Mouse (Mus musculus) cerebellum, postnatal 4 days (tissue): ENCODE measurements at regions not wholly inside any gene's neighbourhood (a gene's known extent, or its start where the extent isn't known, plus 50 kb on each side); places are given as distances from the start of the nearest gene placed in this dataset.

Source experiments
- DNase-seq, 2 experiments: peaks; one replicate each; pipeline ENCODE4 v3.0.0; 2022; ENCODE audit warnings: low spot score in 2 of 2, mixed read lengths in 1 of 2

DNA sequence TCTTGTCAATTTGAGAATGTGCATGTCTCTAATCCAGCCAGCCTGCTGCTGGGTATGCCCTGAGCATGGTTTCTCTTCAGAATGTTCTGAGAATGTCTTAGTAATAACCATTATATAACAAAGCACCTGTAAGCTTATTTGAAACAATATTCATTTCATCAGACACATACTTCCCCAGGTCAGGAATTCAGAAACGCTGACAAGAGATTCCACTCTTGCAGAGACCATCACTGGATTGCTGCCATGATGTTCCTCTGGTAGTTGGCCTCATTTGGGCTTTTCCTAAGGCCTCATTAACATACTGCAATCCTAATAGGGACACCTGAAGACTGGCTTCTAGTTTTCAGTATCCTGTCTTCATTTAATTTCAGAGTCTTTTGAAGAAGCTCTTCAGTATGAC is 642.5 kb upstream of the Adamts5 start:
- no peak for DNase-seq

DNA sequence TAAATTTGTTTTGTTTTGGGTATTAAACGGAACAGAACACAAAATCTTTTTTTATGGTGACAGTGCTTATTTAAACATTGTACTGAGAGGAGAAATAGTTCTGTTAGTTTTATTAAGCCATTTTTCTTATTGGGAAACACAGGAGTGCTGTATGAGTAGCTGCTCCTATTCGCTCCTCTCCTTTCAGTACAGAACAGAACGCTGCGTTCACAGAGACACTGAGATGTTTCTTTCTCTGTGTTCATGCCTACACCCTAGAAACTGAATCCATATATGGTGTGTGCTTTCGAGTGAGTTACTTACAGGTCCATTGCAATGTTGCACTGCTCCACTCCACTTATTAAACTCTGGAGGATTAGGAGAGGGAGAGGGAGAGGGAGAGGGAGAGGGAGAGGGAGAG is 634.9 kb upstream of the Adamts5 start:
- DNase-seq: no peak

DNA sequence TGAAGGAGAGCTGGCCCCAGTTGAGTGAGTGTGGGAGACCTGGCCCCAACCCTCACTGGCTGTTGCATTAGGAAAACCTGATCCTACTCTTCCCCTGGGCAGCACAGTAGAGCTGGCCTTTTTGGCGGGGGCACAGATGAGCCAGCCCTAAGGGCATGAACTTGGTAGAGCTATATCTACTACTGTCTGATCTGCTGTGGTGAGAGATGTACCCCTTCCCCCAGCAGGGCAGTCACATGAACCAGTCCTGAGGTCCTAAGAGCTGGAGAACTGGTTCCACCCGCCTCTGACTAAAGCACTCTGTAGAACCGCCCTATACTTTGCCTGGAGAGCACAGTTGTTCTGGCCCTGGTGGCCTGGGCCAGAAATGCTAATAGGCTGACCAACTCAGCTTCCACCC is 622.5 kb upstream of the Adamts5 start:
- DNase-seq: no peak

DNA sequence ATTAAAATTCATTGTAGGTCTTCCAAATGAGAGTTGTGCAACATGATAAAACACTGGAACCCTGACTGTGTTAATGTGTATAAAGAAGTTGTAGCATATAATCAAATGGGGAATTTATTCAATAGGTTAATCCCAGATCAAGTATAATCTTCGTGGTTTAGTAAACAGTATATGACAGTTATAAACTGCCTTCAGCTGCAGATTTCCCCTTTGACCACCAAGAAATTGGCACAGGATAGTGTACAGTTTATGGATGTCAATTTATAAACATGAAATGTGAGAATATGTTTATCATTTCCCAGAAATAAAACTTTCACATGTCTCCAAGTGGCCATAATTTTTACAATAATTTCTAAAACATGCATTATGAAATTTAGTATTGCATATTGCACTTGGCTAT is 615.3 kb upstream of the Adamts5 start:
- DNase-seq: no peak

DNA sequence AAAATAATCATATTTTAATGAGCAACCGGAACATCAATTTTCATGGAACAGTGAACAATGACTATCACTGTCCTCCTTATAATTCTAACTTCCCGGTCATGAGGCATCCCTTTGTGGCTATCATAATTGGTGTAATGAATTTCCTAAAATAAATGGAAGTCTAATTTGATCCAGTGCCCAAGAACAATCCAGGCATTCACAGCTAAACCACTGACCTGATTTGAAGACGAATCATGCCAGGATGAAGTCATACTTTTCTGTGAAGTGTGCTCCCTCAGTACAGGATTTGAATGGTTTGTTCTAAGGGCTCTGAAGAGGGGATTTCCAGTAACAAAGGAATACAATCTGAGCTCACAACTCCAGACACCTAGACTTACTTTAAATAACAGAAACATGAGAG is 614.5 kb upstream of the Adamts5 start:
- no peak for DNase-seq

DNA sequence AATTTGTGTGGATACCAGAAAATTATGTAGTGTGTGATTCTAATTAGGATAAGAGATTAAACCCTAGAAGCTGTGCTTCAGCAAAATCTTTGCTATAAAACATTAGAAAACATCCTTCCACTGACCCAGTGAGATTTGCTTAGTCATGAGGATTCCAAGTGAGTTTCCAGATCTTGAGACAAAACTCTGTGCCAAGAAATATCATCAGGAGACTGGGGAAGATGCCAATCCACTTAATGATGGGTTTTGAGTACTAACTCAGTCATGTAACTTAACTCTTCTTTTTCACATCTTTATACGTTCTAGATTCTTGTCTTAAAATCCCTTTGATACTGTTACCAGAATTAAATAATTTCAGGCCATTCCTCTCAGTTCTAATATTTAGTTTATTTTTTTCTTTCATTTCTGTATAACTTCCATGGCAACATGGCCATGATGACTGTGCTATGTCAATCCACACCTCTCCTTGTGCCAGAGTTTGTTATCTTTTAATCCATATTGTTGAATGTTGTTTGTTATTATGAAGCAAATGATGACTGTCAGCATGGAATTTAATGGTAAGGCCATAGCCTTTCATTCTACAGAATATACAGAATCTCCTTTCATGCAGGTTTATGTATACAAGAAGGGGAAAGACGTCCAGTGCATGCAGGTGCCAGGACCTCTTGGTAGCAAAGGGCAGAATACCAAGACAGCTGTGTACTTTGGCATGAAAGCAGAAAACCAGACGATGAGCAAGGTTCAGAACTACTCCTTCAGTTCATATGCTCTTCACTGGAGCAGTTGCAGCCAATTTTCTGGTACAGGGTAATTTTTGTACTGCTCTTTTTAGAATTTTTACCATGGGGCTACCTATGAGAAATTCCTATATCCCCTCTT is 599.7 kb upstream of the Adamts5 start:
- no peak for DNase-seq

DNA sequence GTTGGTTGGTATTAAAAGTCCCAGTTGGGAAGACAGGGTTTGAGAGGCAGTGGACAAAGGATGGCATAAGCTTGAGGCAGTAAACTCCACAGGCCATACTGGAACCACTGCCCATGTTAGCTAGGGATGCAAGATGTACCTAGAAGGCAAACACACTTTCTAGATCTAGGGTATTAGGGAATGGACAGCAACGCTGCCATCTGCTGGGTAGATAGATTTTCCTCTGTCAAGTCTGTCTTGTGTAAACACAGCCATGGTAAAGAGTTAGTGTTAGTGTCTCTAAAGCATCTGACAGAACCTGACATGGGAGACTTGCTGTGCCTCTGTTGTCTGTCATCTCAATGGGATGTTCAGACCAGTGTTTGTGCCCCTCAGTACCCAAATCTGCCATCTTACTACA is 573.5 kb upstream of the Adamts5 start:
- no peak for DNase-seq

DNA sequence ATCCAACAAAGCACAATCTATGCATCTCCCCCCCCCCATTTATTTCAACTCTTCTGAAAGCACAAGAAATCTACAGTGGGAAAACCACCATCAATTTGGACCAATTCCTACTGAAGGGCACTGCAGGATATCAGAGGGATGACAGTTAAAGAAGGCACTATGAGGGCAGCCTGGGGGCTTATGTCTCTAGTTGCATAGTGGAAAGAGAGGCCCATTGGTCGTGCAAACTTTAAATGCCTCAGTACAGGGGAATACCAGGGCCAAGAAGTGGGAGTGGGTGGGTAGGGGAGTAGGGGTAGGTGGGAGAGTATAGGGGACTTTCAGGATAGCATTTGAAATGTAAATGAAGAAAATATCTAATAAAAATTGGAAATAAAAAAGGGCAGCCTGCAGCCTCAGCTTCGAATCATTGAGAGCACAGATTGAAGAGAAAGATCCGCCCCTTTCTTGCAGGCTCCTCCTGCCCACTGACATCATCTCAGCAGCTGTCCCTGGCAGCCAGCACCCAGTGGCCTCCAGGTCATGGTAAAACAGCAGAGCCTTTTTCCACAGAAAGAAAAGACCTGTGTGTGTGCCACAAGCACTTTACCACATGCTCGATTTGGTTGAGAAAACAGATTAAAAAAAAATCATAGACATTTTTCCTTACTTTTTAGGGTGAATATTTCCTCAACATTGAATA is 571.6 kb upstream of the Adamts5 start:
- DNase-seq: no peak

DNA sequence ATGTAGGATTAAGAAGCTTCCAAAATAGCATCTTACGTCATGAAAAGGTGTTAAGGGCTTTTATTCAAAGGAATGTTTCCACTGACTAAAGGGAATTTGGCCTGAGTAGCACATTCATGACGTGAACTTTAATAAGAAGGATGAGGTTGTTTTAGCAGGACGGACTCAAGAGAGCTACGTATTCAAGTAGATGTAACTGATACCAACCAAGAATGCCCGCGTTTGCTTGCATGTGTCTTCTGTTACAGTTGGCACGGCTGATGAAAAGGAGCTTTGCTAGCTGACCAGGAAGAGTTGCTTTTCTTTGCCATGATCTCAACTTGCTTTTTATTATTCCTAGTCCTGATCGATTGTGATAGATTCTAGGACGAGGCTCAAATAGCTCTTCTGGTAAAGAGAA is 559.4 kb upstream of the Adamts5 start:
- DNase-seq: no peak

DNA sequence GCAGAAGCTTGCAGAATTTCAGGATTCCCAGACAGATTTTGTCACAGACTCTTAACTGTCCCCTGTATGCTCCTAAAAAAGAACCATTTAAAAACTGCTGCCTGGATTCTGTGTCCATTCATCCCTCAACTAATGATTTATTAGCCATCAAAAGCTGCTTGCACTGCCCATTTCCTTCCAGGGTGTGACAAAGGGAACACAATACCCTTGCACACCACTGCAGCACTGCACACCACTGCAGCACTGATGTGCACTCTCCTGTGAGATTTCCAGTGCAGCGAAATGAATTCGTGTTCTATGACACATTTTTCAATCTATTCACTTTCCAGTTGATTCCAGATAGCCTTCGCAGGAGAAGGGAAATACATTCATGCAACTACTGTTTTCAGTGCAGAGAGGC is 555.0 kb upstream of the Adamts5 start:
- DNase-seq: no peak

DNA sequence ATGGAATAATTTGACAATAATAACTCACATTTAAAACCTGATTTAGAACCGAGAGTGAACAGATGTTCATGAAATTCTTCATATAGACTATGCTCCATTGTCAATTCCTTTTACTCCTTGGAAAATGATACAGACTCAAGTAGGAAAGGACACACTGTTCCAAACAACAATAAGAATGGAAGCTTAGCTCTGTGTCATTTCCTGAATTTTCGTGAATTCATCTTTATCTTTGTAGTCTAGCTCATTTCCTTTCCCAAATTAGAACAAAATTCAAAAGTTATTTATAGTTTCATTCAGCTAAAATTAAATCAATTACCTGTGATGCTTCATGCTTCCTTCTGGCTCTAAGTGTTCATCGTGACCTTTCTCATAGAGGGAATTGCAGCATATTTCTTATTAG is 553.2 kb upstream of the Adamts5 start:
- DNase-seq: no peak

DNA sequence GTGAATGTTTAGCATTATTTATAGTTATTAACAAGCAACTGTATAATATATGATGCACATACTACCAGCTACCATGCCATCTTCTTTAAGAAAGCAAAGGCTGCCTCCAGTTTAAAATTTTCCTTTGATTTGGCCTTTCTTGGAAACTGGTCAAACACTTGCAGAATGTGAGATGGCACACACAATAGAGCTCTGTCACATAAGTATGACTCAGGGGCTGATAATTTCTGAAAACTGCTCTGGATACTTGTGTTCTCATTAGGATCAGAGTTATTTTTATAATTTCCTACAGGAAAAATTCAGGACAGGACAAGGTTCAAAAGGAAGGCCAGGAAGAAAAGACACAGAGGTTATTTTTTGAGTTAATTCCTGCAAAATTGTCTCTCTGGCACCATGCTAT is 552.4 kb upstream of the Adamts5 start:
- no peak for DNase-seq

DNA sequence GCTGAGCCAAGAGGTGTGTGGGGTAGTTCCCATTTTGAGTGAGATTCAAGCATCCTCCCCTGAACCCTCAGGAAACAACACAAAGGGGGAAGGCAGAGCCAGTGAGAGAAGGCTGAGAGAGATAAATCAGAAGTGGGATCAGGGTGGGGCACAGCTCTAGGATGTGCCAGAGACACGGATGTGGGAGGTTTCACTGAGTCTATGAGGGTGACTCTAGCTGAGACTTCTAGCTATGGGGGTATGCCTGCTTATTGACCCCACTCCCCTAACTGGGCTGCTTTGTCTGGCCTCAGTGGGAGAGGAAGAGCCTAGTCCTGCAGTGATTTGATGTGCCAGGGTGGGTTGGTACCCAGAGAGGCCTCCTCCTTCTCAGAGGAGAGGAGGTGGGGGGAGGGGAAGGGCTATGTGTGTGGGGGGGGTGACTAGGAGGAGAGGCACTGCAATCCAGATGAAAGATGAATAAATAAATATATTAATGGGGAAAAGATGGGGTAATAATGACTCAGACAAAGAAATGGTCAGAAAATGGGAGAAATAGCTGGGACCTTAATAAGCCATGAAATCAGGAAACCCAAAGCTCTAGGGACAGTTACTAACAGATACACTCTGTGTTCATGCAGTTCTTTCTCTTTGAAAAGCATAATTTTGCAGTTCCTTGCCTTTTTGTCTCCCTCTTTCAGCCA is 547.0 kb upstream of the Adamts5 start:
- no peak for DNase-seq

DNA sequence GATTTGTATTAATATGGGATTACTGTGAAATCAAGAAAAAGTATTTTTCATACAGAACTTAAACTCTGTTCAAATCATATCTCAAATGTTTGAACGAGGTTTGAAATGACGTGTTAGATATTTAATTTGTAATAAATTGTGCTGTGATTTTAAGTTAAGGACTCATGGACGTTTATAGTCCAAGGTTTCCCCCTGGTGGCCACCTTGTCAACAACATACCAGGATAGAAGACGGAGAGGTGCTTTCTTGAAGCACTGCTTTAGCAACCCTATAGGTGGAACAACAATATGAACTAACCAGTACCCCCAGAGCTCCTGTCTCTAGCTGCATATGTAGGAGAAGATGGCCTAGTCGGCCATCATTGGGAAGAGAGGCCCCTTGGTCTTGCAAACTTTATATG is 517.8 kb upstream of the Adamts5 start:
- peak; percentile 55 to 78 for DNase-seq

DNA sequence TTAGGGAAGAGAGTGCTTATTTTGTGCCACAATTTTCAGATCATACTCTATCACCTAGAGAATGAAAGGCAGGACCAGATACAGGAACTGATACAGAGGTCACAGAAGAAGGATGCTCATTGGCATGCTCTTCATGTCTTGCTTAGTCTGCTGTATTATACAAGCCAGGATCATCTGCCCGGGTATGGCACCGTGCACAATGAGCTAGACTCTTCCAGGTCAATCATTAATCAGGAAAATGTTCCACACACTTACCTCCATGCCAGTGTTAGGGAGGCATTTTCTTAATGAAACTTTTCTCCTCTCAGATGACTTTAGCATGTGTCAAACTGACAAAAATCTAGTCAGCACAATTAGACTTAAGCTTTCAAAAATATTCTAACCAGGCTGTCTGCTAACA is 502.7 kb upstream of the Adamts5 start:
- no peak for DNase-seq

DNA sequence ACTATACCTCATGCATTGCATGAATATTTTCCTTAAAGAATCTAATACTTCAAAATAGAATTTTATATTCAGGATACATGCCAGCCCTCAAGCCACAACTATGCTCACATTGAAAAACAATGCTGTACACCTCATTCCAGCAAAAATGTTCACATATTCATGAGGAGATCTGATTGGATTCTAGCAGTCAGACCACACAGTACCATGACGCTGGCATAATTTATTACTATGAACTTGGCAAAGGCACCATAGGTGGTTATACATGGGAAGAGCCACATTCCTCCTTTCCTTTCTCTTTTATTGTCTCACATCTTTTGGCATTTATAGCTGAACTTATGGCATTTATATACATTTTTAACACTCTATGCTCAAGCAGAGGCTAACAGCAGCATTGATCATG is 499.8 kb upstream of the Adamts5 start:
- no peak for DNase-seq

DNA sequence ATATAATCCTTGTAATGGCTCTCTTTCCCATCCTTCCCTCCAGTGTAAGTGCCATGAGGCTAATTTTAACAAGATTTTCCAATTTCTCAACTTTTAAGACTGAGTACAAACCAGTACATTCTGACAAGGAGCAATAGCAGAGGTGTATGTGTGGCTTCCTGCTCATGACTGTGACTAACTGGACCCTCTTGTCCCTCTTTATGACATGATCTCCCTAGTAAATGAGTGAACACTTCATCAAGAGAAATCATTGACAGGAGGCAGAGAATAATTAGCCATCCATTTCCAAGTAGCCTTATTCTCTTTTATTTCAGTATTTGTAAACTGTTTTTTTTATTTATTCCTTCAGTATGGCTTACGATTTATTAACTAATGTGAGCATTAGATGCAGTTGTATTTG is 497.7 kb upstream of the Adamts5 start:
- no peak for DNase-seq

DNA sequence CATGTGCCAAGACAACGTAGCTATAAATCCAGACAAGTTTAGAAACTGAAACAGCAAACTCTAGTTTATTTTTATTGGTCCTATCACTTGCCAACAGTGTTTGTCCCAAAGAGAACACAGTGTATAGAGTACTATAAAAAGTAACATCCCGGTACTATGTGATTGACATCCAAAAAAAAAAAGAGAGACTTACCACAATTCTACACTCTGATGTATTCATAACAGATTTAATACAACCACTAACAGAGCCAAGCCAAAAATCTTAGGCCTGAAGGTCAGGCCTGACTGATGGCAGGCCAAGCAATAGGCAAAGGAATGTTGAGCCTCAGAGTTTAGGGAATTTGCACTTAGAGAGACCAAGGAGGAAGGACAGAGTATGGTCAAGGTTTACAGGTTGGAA is 495.9 kb upstream of the Adamts5 start:
- DNase-seq: no peak

DNA sequence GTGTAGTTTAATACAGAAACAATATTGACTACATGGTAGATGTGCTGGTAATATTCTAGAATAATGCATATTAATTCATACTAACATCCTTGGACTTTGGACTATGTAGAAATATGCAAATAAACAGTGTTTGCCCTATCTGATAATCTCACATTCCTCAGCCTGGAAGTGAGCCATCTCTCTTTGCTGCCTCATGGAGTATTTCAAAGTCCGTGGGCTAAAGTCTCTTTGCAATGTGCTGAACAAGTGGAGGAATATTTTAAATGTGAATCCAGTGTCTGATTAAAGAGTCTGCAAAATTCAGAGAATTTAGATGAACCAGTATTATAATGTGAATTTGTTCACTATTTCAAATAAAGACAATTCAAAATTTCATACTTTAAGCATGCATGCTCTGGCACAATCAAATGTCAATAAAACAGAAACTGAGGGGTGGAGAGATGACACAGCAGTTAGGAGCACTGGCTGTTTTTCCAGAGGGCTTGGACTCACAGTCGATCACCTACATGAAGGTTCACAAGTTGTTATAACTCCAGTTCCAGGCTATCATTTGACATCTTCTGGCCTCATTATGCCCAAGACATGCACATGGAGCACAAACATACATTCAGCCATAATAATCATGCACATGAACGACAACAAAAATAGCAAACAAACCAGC is 487.6 kb upstream of the Adamts5 start:
- DNase-seq: no peak

DNA sequence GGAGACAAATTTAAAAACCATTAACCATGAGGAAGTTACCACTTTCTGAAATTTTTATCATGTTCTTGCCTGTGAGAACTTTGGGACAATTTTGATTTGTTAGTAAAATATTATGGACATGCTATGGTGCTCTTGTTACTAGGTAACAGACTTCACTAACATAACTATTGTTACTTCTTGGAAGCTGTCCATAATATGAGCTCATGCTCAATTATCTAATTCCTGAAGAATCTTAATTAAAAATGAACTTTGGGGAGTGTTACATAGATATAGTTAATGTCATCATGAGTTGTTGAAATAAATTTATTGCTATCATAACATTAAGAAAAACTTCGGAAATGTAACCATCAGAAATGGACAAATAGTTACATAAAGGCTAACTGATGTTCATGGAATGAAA is 486.5 kb upstream of the Adamts5 start:
- no peak for DNase-seq

DNA sequence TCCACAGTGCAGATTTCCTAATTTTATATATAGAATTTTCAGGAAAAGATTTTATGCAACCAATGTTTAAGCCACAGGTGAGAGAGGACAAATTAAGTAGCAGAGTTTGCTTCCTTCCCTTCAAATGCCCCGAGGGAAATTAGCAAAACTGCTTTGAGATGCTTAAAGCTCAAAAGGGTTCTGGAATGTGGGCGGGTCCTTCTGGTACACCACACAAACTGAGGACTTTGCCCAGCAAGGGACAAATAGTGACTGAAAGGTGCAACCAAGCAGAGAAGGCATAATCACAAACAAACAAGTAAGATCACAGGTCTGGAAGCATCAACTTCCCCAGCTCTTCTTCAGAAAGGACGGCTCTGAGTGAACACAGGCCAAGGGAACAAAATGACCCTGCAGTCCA is 476.4 kb upstream of the Adamts5 start:
- DNase-seq: no peak

DNA sequence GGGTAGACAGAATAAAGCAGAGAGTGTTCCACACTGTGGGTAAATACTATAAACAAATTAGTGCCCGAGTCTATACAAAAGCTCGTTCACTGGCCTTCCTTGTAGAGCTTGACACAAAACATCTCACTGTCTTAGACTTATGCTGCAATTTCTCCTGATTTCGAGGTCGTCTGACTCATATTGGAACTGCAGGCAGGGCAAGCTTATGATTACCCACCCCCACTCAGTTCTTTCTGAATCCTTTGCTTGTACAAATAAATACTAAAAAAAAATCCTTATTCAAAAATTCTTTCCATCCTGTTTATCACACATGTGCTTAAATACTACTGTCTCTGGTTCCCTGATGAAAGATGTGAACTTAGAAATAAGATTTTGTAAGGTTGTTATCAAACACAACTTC is 470.0 kb upstream of the Adamts5 start:
- no peak for DNase-seq
